ENCODE assay signal across 8 mouse cellular contexts in genomic region chr9:107568331-107569261, GRCm38 (mm10). TPM values are rescaled to one million over a fixed set of nuclear protein-coding genes. Genes with fewer than 3 reads are reported as not detected.
DNase-seq lines count a peak whose midpoint lies in the region; ATAC-seq and TF ChIP-seq lines count a peak whose summit lies in the region.

No protein-coding gene starts in this region.

- H3K9me3 ChIP-seq in forebrain, embryonic 14.5 days (replicated peaks; ENCODE audit: control insufficient read depth, low read length), result no peaks in the 10 kb centered on the region
- H3K9me3 ChIP-seq in lung, embryonic 14.5 days (ENCODE audit: low read depth, low read length), result no peaks in the 10 kb centered on the region

- intact Hi-C loops in heart, postnatal 14 days (cut with DNase I), result no loop called here

- peak overlapping the region; percentile 77 for H3K27ac ChIP-seq in forebrain, embryonic 14.5 days (ENCODE audit: low read depth, low read length)
- peak overlapping the region; percentile 92 for H3K27ac ChIP-seq in lung, embryonic 14.5 days (ENCODE audit: low read depth)

- no peak for TF ChIP-seq CTCF in lung, embryonic 14.5 days (IDR thresholded peaks at IDR 0.05; ENCODE audit: low read depth)

- WGBS in forebrain, embryonic 14.5 days, result under 1% methylated on average over 41 of the region's 41 CpGs
- WGBS in large intestine, adult 2 months, result 0% methylated on average over 41 of the region's 41 CpGs
- under 1% methylated on average over 41 of the region's 41 CpGs for WGBS in lung, embryonic 14.5 days

- peak overlapping the region; percentile 88 for H3K4me3 ChIP-seq in forebrain, embryonic 14.5 days (ENCODE audit: low read depth, low read length)
- peak overlapping the region; percentile 84 for H3K4me3 ChIP-seq in lung, embryonic 14.5 days (ENCODE audit: low read depth, low read length)

- H3K36me3 ChIP-seq in forebrain, embryonic 14.5 days (ENCODE audit: control insufficient read depth, insufficient read depth, low read length), result peaks cover 51% of the 10 kb centered on the region
- peaks cover 50% of the 10 kb centered on the region for H3K36me3 ChIP-seq in lung, embryonic 14.5 days (ENCODE audit: insufficient read depth)

- H3K4me2 ChIP-seq in forebrain, embryonic 14.5 days (ENCODE audit: low read length), result peak overlapping the region; percentile 92
- peak overlapping the region; percentile 65 for H3K4me2 ChIP-seq in lung, embryonic 14.5 days

- no peaks in the 10 kb centered on the region for H3K27me3 ChIP-seq in forebrain, embryonic 14.5 days (replicated peaks; ENCODE audit: control insufficient read depth, insufficient read depth, low read length)
- no peaks in the 10 kb centered on the region for H3K27me3 ChIP-seq in lung, embryonic 14.5 days (ENCODE audit: insufficient read depth, low read length)

- peak overlapping the region; percentile 92 for H3K9ac ChIP-seq in forebrain, embryonic 14.5 days (ENCODE audit: low read length)
- peak overlapping the region; percentile 89 for H3K9ac ChIP-seq in lung, embryonic 14.5 days

- peaks cover 29% of the 10 kb centered on the region for H3K4me1 ChIP-seq in forebrain, embryonic 14.5 days (ENCODE audit: control insufficient read depth, insufficient read depth, low read length)
- H3K4me1 ChIP-seq in lung, embryonic 14.5 days (ENCODE audit: insufficient read depth), result peaks cover 27% of the 10 kb centered on the region

- ATAC-seq in forebrain, embryonic 14.5 days, result peak; percentile 91
- peak; percentile 82 for ATAC-seq in lung, embryonic 14.5 days (ENCODE audit: insufficient read depth)
- peak; percentile 62 for ATAC-seq in neutrophil, adult 5-6 weeks (ENCODE audit: extremely low read depth, insufficient number of reproducible peaks, low FRiP score, poor library complexity, severe bottlenecking)

- peak; percentile 87 for DNase-seq in ES-CJ7 (ENCODE audit: low read depth, low spot score)
- peak; percentile 77 for DNase-seq in cerebellum, adult 11 months
- peak; percentile 95 for DNase-seq in forebrain, embryonic 14.5 days (ENCODE audit: low spot score)
- DNase-seq in heart, postnatal 14 days, result peak; percentile 86 to 87
- DNase-seq in large intestine, adult 2 months (ENCODE audit: low read depth, low spot score), result peak; percentile 82
- peak; percentile 94 for DNase-seq in lung, embryonic 14.5 days
- DNase-seq in testis, postnatal 10 days (ENCODE audit: low spot score), result peak; percentile 87

RNA-seq across cellular contexts. Expression of gene Hyal2, which starts 0.9 kb away (rescaled TPM):
- polyA plus RNA-seq in forebrain, embryonic 14.5 days (2014; fragmentation: Nextera tagmentation; extraction: Ambion mirVana), result 98.0 and 109 TPM in 2 replicates
- total RNA-seq in heart, postnatal 14 days (2021), result 10 to 100 TPM; 35.8 to 43.1 TPM
- polyA plus RNA-seq in large intestine, adult 2 months (2012; rRNA removed), result 76.1 and 127 TPM in 2 replicates
- polyA plus RNA-seq in lung, embryonic 14.5 days (2014; fragmentation: Nextera tagmentation; extraction: Ambion mirVana), result 126 and 129 TPM in 2 replicates
- 0.93 and 1.1 TPM in 2 replicates for total RNA-seq in neutrophil, adult 5-6 weeks (2017)

RNA-seq across cellular contexts. Expression of gene Tusc2, which starts 5.5 kb away (rescaled TPM):
- 105 and 107 TPM in 2 replicates for polyA plus RNA-seq in forebrain, embryonic 14.5 days (2014; fragmentation: Nextera tagmentation; extraction: Ambion mirVana)
- 10 to 100 TPM; 27.5 to 27.9 TPM for total RNA-seq in heart, postnatal 14 days (2021)
- polyA plus RNA-seq in large intestine, adult 2 months (2012; rRNA removed), result 45.2 and 46.3 TPM in 2 replicates
- polyA plus RNA-seq in lung, embryonic 14.5 days (2014; fragmentation: Nextera tagmentation; extraction: Ambion mirVana), result 38.2 and 39.0 TPM in 2 replicates
- 20.4 and 23.9 TPM in 2 replicates for total RNA-seq in neutrophil, adult 5-6 weeks (2017)

RNA-seq across cellular contexts. Expression of gene Hyal1, which starts 8.1 kb away (rescaled TPM):
- polyA plus RNA-seq in forebrain, embryonic 14.5 days (2014; fragmentation: Nextera tagmentation; extraction: Ambion mirVana), result 2.6 and 3.3 TPM in 2 replicates
- 1 to 10 TPM; 3.9 to 5.2 TPM for total RNA-seq in heart, postnatal 14 days (2021)
- polyA plus RNA-seq in large intestine, adult 2 months (2012; rRNA removed), result 1.7 and 4.5 TPM in 2 replicates
- 5.2 and 5.9 TPM in 2 replicates for polyA plus RNA-seq in lung, embryonic 14.5 days (2014; fragmentation: Nextera tagmentation; extraction: Ambion mirVana)
- 2.6 and 2.8 TPM in 2 replicates for total RNA-seq in neutrophil, adult 5-6 weeks (2017)

RNA-seq across cellular contexts. Expression of gene Naa80, which starts 10.1 kb away (rescaled TPM):
- polyA plus RNA-seq in forebrain, embryonic 14.5 days (2014; fragmentation: Nextera tagmentation; extraction: Ambion mirVana), result 17.4 and 18.7 TPM in 2 replicates
- total RNA-seq in heart, postnatal 14 days (2021), result 10 to 100 TPM; 15.5 to 16.6 TPM
- polyA plus RNA-seq in large intestine, adult 2 months (2012; rRNA removed), result 19.0 and 29.1 TPM in 2 replicates
- 14.7 and 17.2 TPM in 2 replicates for polyA plus RNA-seq in lung, embryonic 14.5 days (2014; fragmentation: Nextera tagmentation; extraction: Ambion mirVana)
- 8.0 and 8.7 TPM in 2 replicates for total RNA-seq in neutrophil, adult 5-6 weeks (2017)

RNA-seq across cellular contexts. Expression of gene Hyal3, which starts 12.0 kb away (rescaled TPM):
- 0.66 and 1.0 TPM in 2 replicates for polyA plus RNA-seq in forebrain, embryonic 14.5 days (2014; fragmentation: Nextera tagmentation; extraction: Ambion mirVana)
- under 1 TPM; 0.31 to 0.49 TPM for total RNA-seq in heart, postnatal 14 days (2021)
- 0.36 and 0.57 TPM in 2 replicates for polyA plus RNA-seq in large intestine, adult 2 months (2012; rRNA removed)
- 0.73 and 1.4 TPM in 2 replicates for polyA plus RNA-seq in lung, embryonic 14.5 days (2014; fragmentation: Nextera tagmentation; extraction: Ambion mirVana)
- 2.2 TPM in 1 of 2 replicates, not detected in the other for total RNA-seq in neutrophil, adult 5-6 weeks (2017)

Comparison
In these comparisons a context has a peak if more than half of its experiments do, and no peak if none do; other contexts are left out.
1. Peak in every context shown above with its lines: DNase-seq, ATAC-seq, H3K4me3 ChIP-seq and H3K27ac ChIP-seq.